Mouse (Mus musculus): Measurements from ENCODE around the gene Hcn1. TPM values are rescaled to one million over a fixed set of nuclear protein-coding genes. Genes with fewer than 3 reads are reported as not detected.
A peak's percentile ranks its signal among the peaks of the same experiment; 100 is the strongest.

Hcn1 gene
- 0.56 and 0.60 TPM in 2 replicates for polyA plus RNA-seq (2015; fragmentation: Nextera tagmentation; extraction: Ambion mirVana)

- H3K9ac ChIP-seq (replicated peaks): peak within 1 kb of the TSS; percentile 58
- ATAC-seq (replicated peaks): peak; percentile 99
- H3K4me2 ChIP-seq (replicated peaks): peak within 1 kb of the TSS; percentile 82
- H3K27ac ChIP-seq (replicated peaks): peak within 1 kb of the TSS; percentile 32
- WGBS: under 1% methylated on average over 43 of the region's 45 CpGs
- 0 out of 2 replicates have a peak, but pooled peaks cover 10% of the 10 kb centered on the region for H3K27me3 ChIP-seq
- no peaks in the 10 kb centered on the region for H3K36me3 ChIP-seq
- H3K4me1 ChIP-seq: peaks cover 19% of the 10 kb centered on the region
- no peaks in the 10 kb centered on the region for H3K9me3 ChIP-seq
- peak within 1 kb of the TSS; percentile 80 for H3K4me3 ChIP-seq
Measured at GRCm38 (mm10) chr13:117602181-117602580, at the start of gene Hcn1. Gene Hcn1 (plus strand): TSS chr13:117602320.

DNA sequence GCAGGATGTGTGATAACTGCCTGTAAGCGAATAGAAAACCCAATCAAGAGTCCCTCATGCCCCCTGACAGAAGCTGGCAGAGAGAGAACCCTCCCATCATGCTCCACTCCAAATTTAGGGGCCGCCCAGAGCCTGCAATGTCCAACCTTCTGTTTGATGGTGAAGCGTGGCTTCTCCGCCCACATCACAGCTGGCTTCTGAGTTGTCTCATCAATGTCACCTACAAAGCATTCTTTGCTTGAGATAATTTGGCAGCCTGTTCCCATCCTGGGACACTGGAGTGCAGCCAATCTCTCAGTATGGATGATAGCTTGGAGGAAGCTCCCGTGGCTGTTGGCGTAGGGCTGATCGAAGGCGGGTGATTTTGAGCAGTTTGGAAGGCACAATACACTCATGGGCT is 34.9 kb upstream of the Hcn1 start:
- Histone ChIP-seq H3K4me3 (no peak overlapping the region), H3K27ac (replicated peaks) (no peak overlapping the region), H3K4me2 (replicated peaks) (no peak overlapping the region), H3K27me3 (no peaks in the 10 kb centered on the region), H3K9ac (replicated peaks) (no peak overlapping the region), H3K9me3 (no peaks in the 10 kb centered on the region), H3K4me1 (no peaks in the 10 kb centered on the region), H3K36me3 (no peaks in the 10 kb centered on the region)
- WGBS: 74% methylated on average over 8 of the region's 8 CpGs
- ATAC-seq (replicated peaks): 0 out of 2 replicates have a peak, but pooled peaks have one; percentile 38

DNA sequence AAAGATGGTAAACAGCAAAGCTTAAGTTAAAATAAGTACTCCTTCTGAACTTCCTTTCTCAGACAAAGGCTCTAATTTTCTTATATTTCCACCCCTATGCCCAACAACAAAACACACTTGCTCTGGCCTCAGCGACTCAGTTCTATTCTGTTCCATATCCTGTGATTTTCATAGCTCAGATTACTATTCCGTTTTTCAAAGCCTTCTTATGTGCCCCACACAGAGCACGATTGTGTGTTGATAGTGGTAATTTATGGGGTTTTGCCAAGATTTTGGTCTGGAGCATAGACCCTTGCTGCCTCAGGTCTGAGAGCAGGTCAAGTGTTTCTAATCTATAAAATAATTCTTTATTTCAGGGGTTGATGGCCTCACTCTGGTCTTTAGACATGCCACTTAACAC is 30.4 kb upstream of the Hcn1 start:
- ATAC-seq (replicated peaks): no peak
- Histone ChIP-seq H3K4me2 (replicated peaks) (no peak overlapping the region), H3K9me3 (no peaks in the 10 kb centered on the region), H3K36me3 (no peaks in the 10 kb centered on the region), H3K4me3 (no peak overlapping the region), H3K27me3 (no peaks in the 10 kb centered on the region), H3K27ac (replicated peaks) (no peak overlapping the region), H3K4me1 (no peaks in the 10 kb centered on the region), H3K9ac (replicated peaks) (no peak overlapping the region)
- WGBS: 28% methylated on average over 3 of the region's 3 CpGs

- WGBS: 55% methylated on average over 10 of the region's 10 CpGs
- H3K4me3 ChIP-seq: no peak overlapping the region
- H3K4me2 ChIP-seq (replicated peaks): no peak overlapping the region
- H3K9ac ChIP-seq (replicated peaks): no peak overlapping the region
- no peak overlapping the region for H3K27ac ChIP-seq (replicated peaks)
- H3K36me3 ChIP-seq: no peaks in the 10 kb centered on the region
- H3K9me3 ChIP-seq: no peaks in the 10 kb centered on the region
- no peaks in the 10 kb centered on the region for H3K27me3 ChIP-seq
- no peak for ATAC-seq (replicated peaks)
- H3K4me1 ChIP-seq: no peaks in the 10 kb centered on the region
Measured at GRCm38 (mm10) chr13:117594494-117595182, 7.5 kb upstream of the Hcn1 start.

GRCm38 (mm10) chr13:117595183-117595532 is 7.0 kb upstream of the Hcn1 start:
- H3K9me3 ChIP-seq: no peaks in the 10 kb centered on the region
- H3K4me2 ChIP-seq (replicated peaks): no peak overlapping the region
- no peak overlapping the region for H3K27ac ChIP-seq (replicated peaks)
- H3K4me3 ChIP-seq: no peak overlapping the region
- no peaks in the 10 kb centered on the region for H3K4me1 ChIP-seq
- WGBS: 13% methylated on average over 3 of the region's 3 CpGs
- H3K9ac ChIP-seq (replicated peaks): no peak overlapping the region
- H3K27me3 ChIP-seq: no peaks in the 10 kb centered on the region
- ATAC-seq (replicated peaks): no peak
- H3K36me3 ChIP-seq: no peaks in the 10 kb centered on the region

DNA sequence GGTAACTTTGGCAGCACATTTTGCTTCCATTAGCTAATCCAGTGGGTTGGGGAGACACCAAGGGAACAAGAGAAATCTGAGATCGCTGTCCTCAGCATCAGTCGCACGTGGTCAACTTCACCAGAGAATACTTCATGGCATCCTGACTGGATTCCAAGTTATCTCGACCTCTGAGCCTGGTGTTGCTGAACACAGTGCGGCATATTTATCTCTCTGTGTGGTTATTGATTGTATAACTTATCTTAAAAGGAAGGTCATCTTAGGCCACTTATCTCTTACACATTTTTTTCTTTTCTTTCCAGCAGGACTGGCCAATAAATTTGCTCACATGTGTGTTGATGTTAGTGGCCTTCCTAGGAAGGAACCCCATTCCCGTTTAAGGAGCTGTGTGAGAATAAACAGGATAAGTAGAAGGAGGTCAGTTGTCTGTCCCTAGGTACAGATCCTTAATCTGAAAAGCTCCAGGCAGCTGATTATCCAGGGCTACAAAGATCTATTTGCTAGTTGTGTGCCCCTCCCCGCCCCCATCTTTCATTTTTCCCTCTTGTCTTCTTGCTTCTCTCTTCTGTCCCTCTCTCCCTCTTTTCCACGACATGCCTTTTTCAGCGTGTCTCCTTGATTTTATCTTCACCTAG is 672 bp upstream of the Hcn1 start:
- no peak overlapping the region for H3K9ac ChIP-seq (replicated peaks)
- no peak overlapping the region for H3K4me3 ChIP-seq
- 0 out of 2 replicates have a peak, but pooled peaks cover 10% of the 10 kb centered on the region for H3K27me3 ChIP-seq
- H3K4me1 ChIP-seq: peaks cover 19% of the 10 kb centered on the region
- 57% methylated on average over 9 of the region's 9 CpGs for WGBS
- no peaks in the 10 kb centered on the region for H3K9me3 ChIP-seq
- ATAC-seq (replicated peaks): no peak
- no peaks in the 10 kb centered on the region for H3K36me3 ChIP-seq
- H3K27ac ChIP-seq (replicated peaks): no peak overlapping the region
- H3K4me2 ChIP-seq (replicated peaks): no peak overlapping the region

DNA sequence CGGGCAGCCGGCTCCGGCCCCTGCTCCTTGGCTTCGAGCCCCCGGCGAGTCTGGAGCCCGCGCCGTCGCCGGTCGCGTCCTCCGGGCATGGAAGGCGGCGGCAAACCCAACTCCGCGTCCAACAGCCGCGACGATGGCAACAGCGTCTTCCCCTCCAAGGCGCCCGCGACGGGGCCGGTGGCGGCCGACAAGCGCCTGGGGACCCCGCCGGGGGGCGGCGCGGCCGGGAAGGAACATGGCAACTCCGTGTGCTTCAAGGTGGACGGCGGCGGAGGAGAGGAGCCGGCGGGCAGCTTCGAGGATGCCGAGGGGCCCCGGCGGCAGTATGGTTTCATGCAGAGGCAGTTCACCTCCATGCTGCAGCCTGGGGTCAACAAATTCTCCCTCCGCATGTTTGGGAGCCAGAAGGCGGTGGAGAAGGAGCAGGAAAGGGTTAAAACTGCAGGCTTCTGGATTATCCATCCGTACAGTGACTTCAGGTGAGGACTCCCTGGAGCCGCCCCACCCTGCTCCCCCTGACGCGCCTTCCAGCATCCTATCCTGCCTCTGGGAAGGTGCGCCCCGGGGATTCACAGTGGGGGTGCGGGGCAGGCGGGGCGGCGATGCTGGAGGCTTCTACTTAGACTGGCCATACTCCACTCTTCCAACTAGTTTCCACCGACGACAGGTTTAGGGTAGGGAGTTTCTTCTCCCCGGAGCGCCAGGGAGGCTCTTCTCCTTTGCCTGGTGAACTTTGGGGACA is 668 bp downstream of the Hcn1 start:
- H3K9me3 ChIP-seq: no peaks in the 10 kb centered on the region
- no peaks in the 10 kb centered on the region for H3K36me3 ChIP-seq
- ATAC-seq (replicated peaks): peak; percentile 86
- 0 out of 2 replicates have a peak, but pooled peaks cover 10% of the 10 kb centered on the region for H3K27me3 ChIP-seq
- H3K4me2 ChIP-seq (replicated peaks): peak overlapping the region; percentile 82
- H3K4me3 ChIP-seq: peak overlapping the region; percentile 80
- WGBS: under 1% methylated on average over 51 of the region's 62 CpGs
- H3K4me1 ChIP-seq: peaks cover 19% of the 10 kb centered on the region
- H3K9ac ChIP-seq (replicated peaks): peak overlapping the region; percentile 58
- peak overlapping the region; percentile 32 for H3K27ac ChIP-seq (replicated peaks)

- Histone ChIP-seq H3K27ac (replicated peaks) (no peak overlapping the region), H3K4me3 (peak overlapping the region; percentile 80), H3K9me3 (no peaks in the 10 kb centered on the region), H3K4me1 (peaks cover 19% of the 10 kb centered on the region), H3K27me3 (0 out of 2 replicates have a peak, but pooled peaks cover 10% of the 10 kb centered on the region), H3K4me2 (replicated peaks) (peak overlapping the region; percentile 82), H3K9ac (replicated peaks) (peak overlapping the region; percentile 58; the same call in 1 of the 2 replicates), H3K36me3 (no peaks in the 10 kb centered on the region)
- WGBS: 9% methylated on average over 11 of the region's 11 CpGs
- ATAC-seq (replicated peaks): no peak
Measured at GRCm38 (mm10) chr13:117603421-117603820, 1.3 kb downstream of the Hcn1 start.

DNA sequence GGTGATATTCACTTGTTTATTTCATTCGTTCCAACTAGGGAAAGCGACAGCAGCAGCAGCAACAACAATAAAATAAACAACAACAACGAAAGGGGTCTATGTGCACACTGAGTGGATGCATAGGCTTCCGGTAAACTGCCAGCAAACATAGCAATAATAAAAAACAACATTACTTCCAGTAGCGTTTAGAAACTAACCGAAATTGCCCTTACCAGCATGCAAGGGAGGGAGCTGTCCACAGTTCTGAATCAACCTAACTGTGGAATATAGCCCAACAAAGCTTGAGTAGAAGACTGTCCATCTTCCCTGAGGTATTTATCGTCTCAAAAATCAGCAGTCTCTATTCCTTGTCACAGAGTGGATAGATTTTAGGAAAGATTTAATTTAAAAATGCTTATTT is 2.0 kb downstream of the Hcn1 start:
- WGBS: 31% methylated on average over 7 of the region's 7 CpGs

GRCm38 (mm10) chr13:117604971-117605750 is 3.0 kb downstream of the Hcn1 start:
- 88% methylated on average over 5 of the region's 5 CpGs for WGBS
- no peak overlapping the region for H3K4me2 ChIP-seq (replicated peaks)

More for the DNA sequence above, 2.0 kb downstream of the Hcn1 start:
- Histone ChIP-seq H3K27me3 (0 out of 2 replicates have a peak, but pooled peaks cover 10% of the 10 kb centered on the region), H3K27ac (replicated peaks) (no peak overlapping the region), H3K36me3 (no peaks in the 10 kb centered on the region), H3K9ac (replicated peaks) (no peak overlapping the region; the same call in 1 of the 2 replicates), H3K4me2 (replicated peaks) (peak overlapping the region; percentile 82), H3K4me3 (peak overlapping the region; percentile 80), H3K4me1 (peaks cover 19% of the 10 kb centered on the region), H3K9me3 (no peaks in the 10 kb centered on the region)
- no peak for ATAC-seq (replicated peaks)

GRCm38 (mm10) chr13:117611881-117612280 is 9.8 kb downstream of the Hcn1 start:
- Histone ChIP-seq H3K4me2 (replicated peaks) (no peak overlapping the region), H3K4me3 (no peak overlapping the region), H3K36me3 (no peaks in the 10 kb centered on the region), H3K9ac (replicated peaks) (no peak overlapping the region), H3K4me1 (no peaks in the 10 kb centered on the region), H3K27me3 (no peaks in the 10 kb centered on the region), H3K9me3 (no peaks in the 10 kb centered on the region), H3K27ac (replicated peaks) (no peak overlapping the region)
- WGBS: 93% methylated on average over 2 of the region's 2 CpGs
- ATAC-seq (replicated peaks): no peak

More at GRCm38 (mm10) chr13:117604971-117605750, 3.0 kb downstream of the Hcn1 start:
- Histone ChIP-seq H3K4me3 (no peak overlapping the region), H3K36me3 (no peaks in the 10 kb centered on the region), H3K27ac (replicated peaks) (no peak overlapping the region), H3K9ac (replicated peaks) (no peak overlapping the region), H3K9me3 (no peaks in the 10 kb centered on the region), H3K27me3 (0 out of 2 replicates have a peak, but pooled peaks cover 10% of the 10 kb centered on the region), H3K4me1 (peaks cover 19% of the 10 kb centered on the region)
- ATAC-seq (replicated peaks): no peak
